Mouse (Mus musculus): ENCODE measurements at regions not wholly inside any gene's neighbourhood (a gene's known extent, or its start where the extent isn't known, plus 50 kb on each side); places are given as distances from the start of the nearest gene placed in this dataset.

DNA sequence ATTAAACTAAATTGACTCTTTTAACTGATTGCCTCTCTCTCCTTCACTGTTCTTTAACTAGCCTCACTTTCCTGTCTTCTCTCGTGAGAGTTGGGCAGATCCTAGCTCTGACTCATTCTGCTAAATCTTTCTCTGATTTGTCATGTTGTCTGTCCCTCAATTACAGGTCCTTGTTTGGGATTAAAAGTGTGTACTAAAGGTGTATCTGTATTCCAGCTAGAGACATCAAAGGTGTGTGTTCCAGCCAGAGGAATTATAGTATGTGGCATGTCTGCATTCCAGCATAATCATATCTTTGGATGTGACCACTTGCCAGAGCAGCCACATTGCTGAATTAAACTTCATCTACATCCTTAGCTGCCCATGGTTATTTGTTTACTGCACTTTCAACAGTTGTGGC is 167.5 kb upstream of the Fam83b start:
- DNase-seq (ENCODE audit: low spot score in 2 of 2): no peak

DNA sequence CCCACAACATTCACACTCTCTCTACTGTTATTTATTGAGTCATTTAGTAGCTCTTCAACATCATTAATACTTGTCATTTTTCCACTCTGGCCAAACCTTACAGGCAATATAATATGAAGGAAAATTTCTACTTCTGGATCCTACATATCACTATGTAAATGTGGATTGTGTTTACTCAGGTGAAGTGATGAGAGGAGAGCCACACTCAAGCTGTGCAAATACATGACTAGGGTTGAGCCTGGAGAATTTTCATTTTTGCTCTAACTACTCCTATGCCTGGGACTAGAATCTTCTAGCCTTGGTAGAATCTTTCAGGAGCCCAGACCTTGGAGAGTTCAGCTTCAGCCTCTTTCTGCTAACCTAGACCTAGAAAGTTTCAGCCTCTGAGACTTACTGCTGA is 166.9 kb upstream of the Fam83b start:
- DNase-seq (ENCODE audit: low spot score in 2 of 2): no peak

- DNase-seq (ENCODE audit: low spot score in 2 of 2): no peak
These were observed 156.0 kb upstream of the Fam83b start for GRCm38 (mm10) chr9:76722881-76723280.

DNA sequence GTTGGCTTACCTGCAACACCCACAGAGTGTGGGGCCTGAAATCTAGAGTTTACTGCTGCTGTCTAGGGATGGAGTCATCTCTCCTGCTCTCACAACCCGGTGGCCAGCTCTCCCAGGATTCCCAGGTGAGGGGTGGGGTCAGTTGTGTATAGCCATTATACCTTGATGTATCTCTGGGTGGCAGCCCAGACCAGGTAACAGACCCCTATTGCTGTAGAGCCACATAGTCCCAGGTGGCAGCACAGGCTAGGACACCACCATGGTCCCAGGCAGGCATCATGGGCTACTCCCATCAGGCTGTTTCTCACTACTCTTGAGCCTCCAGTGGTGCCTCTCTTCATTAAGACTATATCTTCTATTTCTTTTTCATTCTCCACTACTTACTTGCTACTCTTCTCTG is 148.9 kb upstream of the Fam83b start:
- DNase-seq (ENCODE audit: low spot score in 2 of 2): no peak

DNA sequence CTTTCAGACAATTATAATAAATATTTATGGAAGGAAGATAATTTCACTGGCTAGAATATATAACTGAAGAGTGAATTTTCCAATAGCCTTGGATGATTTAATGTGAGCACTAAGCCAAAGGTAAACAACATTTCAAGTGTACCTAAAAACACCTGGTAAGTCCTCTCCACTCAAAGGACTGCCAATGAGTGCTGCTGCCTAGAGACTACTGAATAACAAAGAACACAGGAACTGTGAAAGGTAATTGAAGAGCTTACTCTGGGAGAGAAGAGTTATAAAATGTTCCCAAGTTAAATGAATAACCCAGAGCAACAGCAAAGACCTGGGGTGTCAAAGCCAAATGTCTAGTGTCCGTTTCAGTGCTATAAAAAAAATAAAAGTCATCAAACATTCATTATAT is 139.5 kb upstream of the Fam83b start:
- no peak for DNase-seq (ENCODE audit: low spot score in 2 of 2)

DNA sequence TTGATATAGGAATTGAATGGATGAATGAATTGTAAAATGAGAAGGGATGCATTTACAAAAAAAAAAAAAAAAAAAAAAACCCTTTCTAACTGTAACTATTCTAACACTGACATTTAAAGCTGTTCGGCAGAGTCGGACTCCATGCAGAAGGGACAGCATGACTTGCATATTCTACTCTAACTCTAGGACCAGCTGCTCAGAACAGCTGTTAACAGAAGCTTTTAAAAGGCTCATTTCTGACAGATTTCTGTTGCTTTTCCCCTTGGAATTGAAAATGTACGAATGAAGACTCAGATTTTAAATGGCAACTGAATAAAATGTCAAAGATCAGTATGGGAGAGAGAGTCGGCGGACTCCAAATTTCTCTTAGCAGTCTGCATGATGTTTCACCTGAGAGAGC is 138.9 kb upstream of the Fam83b start:
- DNase-seq (ENCODE audit: low spot score in 2 of 2): no peak

DNA sequence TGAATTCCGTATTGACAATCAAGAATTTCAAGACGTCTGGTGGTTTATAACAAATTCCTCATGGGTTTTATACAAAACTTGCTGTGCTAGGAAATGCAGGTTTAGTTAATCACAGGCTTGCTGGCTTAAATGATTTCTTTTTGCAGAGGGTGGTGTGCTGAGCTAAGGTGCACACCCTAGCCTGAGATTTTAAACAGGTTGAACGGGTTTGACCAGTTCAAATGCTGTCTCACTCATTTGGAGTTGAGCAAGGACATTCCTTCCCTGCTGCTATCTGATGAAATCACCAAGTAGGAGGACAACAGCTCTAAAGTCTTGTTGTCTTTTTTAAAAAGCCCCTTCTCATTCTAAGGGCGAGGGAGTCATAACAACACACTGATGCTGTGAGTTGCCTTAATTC is 128.6 kb upstream of the Fam83b start:
- DNase-seq (ENCODE audit: low spot score in 2 of 2): no peak

DNA sequence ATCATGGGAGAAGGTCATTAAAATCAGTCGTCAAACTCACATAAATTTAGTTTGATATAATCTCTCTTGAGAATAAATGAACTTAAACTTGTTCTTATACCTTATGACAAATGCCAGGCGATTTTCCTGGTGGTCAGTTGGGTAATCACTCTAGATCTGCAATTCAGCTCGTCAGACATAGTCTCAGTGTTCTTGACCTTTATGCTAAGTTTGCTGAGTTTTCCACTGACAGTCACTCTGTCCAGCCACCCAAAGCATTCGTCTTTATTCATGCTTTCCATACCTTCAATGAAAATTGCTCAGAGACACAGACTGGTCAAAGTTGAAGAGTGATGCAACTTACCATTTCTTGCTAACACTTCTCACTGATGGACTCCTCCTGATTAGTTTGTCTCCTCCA is 126.1 kb upstream of the Fam83b start:
- DNase-seq (ENCODE audit: low spot score in 2 of 2): no peak

DNA sequence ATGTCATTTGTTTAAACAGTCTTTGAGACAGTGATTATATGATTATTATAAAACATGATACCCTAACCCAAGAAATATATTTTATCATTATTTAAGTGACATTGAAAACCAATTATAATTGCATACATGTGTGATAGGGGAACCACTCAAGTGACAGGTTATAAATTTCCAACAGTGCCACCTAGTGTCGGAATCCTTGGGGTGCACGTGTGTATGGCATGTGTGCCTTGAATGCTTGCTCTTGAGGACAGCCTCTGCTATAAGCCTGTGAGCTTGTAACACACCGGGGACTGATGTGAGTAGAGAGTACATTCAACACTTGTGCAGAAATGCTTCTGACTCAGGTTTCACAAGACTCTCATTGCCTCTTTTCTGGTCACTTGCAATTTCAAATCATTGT is 93.9 kb upstream of the Fam83b start:
- DNase-seq (ENCODE audit: low spot score in 2 of 2): peak; percentile 40 to 43

DNA sequence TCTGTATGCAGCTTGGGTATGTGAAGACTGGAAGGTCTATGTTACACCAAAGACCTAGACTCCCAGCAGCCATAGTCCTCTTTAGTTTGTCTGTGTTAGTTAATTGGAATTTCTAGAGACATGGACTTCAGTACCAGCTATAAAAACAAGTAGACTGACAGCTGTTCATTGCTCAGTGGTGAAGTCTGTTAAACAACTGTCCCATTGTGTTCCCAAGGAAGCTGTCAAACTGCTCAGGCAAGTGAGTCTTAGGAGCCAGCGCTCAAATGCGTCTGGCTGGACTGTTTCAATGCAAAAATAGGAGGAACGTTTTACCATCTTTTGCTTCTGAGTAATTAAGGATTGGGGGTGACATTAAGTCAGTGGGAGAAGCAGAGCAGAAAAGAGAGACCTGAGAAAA is 92.9 kb upstream of the Fam83b start:
- DNase-seq (ENCODE audit: low spot score in 2 of 2): no peak

DNA sequence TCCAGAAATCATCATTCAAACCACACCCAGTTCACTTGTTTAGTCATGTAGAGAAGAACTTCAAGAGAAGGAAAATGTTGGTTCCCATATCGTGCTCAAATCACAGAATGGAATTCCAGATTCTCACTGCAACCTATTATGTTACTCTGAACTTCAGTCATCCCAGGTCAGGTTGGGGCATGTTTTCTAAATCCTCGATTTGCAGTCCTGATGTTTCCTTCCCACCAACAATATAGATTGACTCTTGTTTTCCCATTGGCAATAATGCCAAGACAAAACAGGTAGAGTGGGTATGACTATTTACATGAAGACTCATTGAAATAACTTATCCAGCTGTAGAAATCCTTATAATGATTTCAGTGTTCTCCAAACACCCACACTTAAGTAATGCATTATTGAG is 86.4 kb upstream of the Fam83b start:
- no peak for DNase-seq (ENCODE audit: low spot score in 2 of 2)

DNA sequence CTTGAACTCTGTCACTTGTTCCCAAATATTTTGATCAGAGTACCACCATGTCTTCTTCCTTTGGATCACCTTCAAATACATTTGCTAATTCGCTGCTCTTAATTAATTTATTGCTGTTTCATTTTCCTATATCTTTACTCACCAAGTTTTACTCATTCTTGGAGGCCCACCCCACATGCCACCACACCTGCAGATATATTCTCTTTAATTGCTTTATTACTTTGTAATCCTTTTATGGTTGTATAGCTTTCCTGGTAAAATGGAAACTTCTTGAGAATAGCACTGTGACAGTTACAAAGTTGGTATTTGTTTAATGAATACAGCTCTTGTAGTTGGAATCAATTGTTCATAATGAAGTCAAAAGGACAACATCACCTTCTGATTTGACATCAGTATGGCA is 82.6 kb upstream of the Fam83b start:
- DNase-seq (ENCODE audit: low spot score in 2 of 2): no peak

DNA sequence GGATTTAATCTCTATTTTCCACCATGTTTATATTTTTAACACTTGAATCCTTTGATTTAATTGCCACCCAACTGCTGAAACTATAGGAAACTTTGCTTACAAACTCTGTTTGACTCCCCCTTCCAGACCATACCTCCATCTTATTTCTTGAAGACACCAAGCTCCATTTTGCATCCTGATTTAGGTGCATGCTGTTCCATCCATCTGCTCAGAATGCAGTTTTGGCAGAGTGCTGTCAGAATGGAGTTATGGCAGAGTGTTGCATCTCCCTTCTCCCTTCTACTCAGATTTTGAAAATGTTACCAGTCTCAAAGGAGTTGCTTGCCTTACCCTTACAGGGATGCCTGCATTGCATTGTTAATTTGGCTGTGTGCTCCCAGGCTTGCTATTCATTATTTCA is 79.5 kb upstream of the Fam83b start:
- DNase-seq (ENCODE audit: low spot score in 2 of 2): no peak
